Mouse (Mus musculus) spleen, adult 2 months (tissue): Measurements from ENCODE around the gene Prkce.

ENCODE experiments used
- CTCF ChIP-seq: fragments of 200-500 bp; IDR thresholded peaks from 2 replicates; pipeline ENCODE4 v1.5.1; 2011; ENCODE audit warnings: mild to moderate bottlenecking, inconsistent platforms; ENCODE audit not compliant: insufficient read depth, insufficient read length, insufficient replicate concordance; ENCODE audit errors: extremely low read depth
- POLR2A ChIP-seq: fragments of 200-500 bp; IDR thresholded peaks from 2 replicates; pipeline ENCODE4 v1.6.1; 2011; ENCODE audit warnings: low read depth, low read length, inconsistent platforms

- TF ChIP-seq CTCF: no peak
- no peak for TF ChIP-seq POLR2A
These were observed 509.3 kb downstream of the Prkce start for GRCm38 (mm10) chr17:86676909-86677308.
